In the genomic region with DNA sequence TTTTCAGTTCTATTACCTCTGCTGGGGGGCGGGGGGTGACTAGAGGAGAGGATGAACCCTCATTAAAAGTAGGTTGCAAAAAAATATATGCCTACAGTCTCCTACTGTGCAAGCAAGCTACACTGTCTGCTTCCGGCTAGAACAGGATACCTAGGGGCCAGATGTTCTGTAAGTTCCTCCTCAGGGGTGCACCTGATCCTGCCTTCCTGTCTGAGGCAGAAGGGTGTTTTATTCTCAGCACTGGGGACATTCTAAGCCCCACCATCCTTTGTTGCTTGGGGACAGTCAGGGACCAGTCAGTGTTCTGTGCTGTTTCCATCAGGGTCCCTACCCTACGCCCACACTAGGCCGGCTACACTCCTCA, we compare ENCODE assay signal across 18 mouse cellular contexts.
DNase-seq lines count a peak whose midpoint lies in the region; ATAC-seq and TF ChIP-seq lines count a peak whose summit lies in the region.
"Had no signal": no experiment of that assay in that cellular context is flagged by ENCODE, and none has a peak within 500 bp of the region (broad histone marks: within the 10 kb centered on the region; RNA-seq: fewer than 3 reads in every experiment).

No protein-coding gene starts in this region.

- peak; percentile 20; the same call in 1 of the 2 replicates for ATAC-seq in forebrain, postnatal 0 days
- ATAC-seq in forebrain, embryonic 12.5 days (ENCODE audit: low FRiP score) = no peak
- ATAC-seq in midbrain, embryonic 11.5 days (ENCODE audit: low FRiP score) = 0 out of 2 replicates have a peak, but pooled peaks have one; percentile 30
- ATAC-seq in midbrain, postnatal 0 days (ENCODE audit: low FRiP score) = no peak
- ATAC-seq in liver, embryonic 12.5 days = peak; percentile 33; the same call in 1 of the 2 replicates
- ATAC-seq in stomach, postnatal 0 days (ENCODE audit: low FRiP score, low TSS enrichment) = peak; percentile 48

- TF ChIP-seq EP300 in stomach, postnatal 0 days (optimal IDR thresholded peaks at IDR 0.05) = no peak

- no peaks in the 10 kb centered on the region for H3K9me3 ChIP-seq in forebrain, postnatal 0 days (ENCODE audit: low read length)
- H3K9me3 ChIP-seq in forebrain, embryonic 12.5 days = no peaks in the 10 kb centered on the region
- no peaks in the 10 kb centered on the region for H3K9me3 ChIP-seq in midbrain, embryonic 11.5 days (ENCODE audit: control insufficient read depth, low read length)
- no peaks in the 10 kb centered on the region for H3K9me3 ChIP-seq in midbrain, postnatal 0 days (ENCODE audit: low read length)
- no peaks in the 10 kb centered on the region for H3K9me3 ChIP-seq in liver, embryonic 12.5 days (replicated peaks)
- no peaks in the 10 kb centered on the region for H3K9me3 ChIP-seq in stomach, postnatal 0 days (ENCODE audit: control insufficient read depth, low read length)
- H3K9me3 ChIP-seq: limb, embryonic 15.5 days; midbrain, embryonic 13.5 days; neural tube, embryonic 15.5 days had no signal

- WGBS in forebrain, postnatal 0 days = 82% methylated on average over 4 of the region's 4 CpGs
- WGBS in forebrain, embryonic 12.5 days = 85% methylated on average over 4 of the region's 4 CpGs
- WGBS in midbrain, embryonic 11.5 days = 80% methylated on average over 4 of the region's 4 CpGs
- WGBS in midbrain, postnatal 0 days = 81% methylated on average over 4 of the region's 4 CpGs
- 74% methylated on average over 4 of the region's 4 CpGs for WGBS in liver, embryonic 12.5 days (ENCODE audit: insufficient replicate concordance)
- WGBS in stomach, postnatal 0 days = 68% methylated on average over 4 of the region's 4 CpGs

- H3K36me3 ChIP-seq in forebrain, postnatal 0 days (ENCODE audit: insufficient read depth) = no peaks in the 10 kb centered on the region
- no peaks in the 10 kb centered on the region for H3K36me3 ChIP-seq in forebrain, embryonic 12.5 days (replicated peaks)
- no peaks in the 10 kb centered on the region for H3K36me3 ChIP-seq in midbrain, embryonic 11.5 days (ENCODE audit: control insufficient read depth, insufficient read depth, low read length)
- no peaks in the 10 kb centered on the region for H3K36me3 ChIP-seq in midbrain, postnatal 0 days (ENCODE audit: insufficient read depth, low read length)
- no peaks in the 10 kb centered on the region for H3K36me3 ChIP-seq in liver, embryonic 12.5 days
- no peaks in the 10 kb centered on the region for H3K36me3 ChIP-seq in stomach, postnatal 0 days (ENCODE audit: control insufficient read depth, insufficient read depth, low read length)
- H3K36me3 ChIP-seq: limb, embryonic 15.5 days; midbrain, embryonic 13.5 days; neural tube, embryonic 15.5 days had no signal

- H3K27me3 ChIP-seq in forebrain, postnatal 0 days (ENCODE audit: insufficient read depth, low read length) = no peaks in the 10 kb centered on the region; the same call in 1 of the 2 replicates
- 0 out of 2 replicates have a peak, but pooled peaks cover 4% of the 10 kb centered on the region for H3K27me3 ChIP-seq in forebrain, embryonic 12.5 days
- H3K27me3 ChIP-seq in midbrain, embryonic 11.5 days (ENCODE audit: control insufficient read depth, insufficient read depth, low read length) = no peaks in the 10 kb centered on the region
- peaks cover 4% of the 10 kb centered on the region; the same call in 1 of the 2 replicates for H3K27me3 ChIP-seq in midbrain, postnatal 0 days (ENCODE audit: insufficient read depth, low read length)
- no peaks in the 10 kb centered on the region for H3K27me3 ChIP-seq in liver, embryonic 12.5 days (replicated peaks)
- no peaks in the 10 kb centered on the region for H3K27me3 ChIP-seq in stomach, postnatal 0 days (ENCODE audit: control insufficient read depth, insufficient read depth, low read length)
- H3K27me3 ChIP-seq: limb, embryonic 15.5 days; midbrain, embryonic 13.5 days had no signal

- DNase-seq in forebrain, postnatal 0 days = no peak
- DNase-seq in midbrain, embryonic 11.5 days (ENCODE audit: low spot score, missing footprints) = no peak
- no peak for DNase-seq in midbrain, postnatal 0 days (ENCODE audit: low spot score)
- DNase-seq in stomach, postnatal 0 days (ENCODE audit: low spot score) = no peak
- DNase-seq in spleen, adult 18-20 months = no peak
- no peak for DNase-seq in cerebellum, adult 11-12 months
- DNase-seq: adrenal gland, postnatal 10 days; cerebellum, adult 2 months; gastrocnemius, postnatal 10 days; kidney, adult 18-20 months had no signal

- no peak overlapping the region for H3K4me2 ChIP-seq in forebrain, postnatal 0 days (ENCODE audit: low read depth)
- no peak overlapping the region for H3K4me2 ChIP-seq in forebrain, embryonic 12.5 days
- no peak overlapping the region for H3K4me2 ChIP-seq in midbrain, embryonic 11.5 days
- H3K4me2 ChIP-seq in midbrain, postnatal 0 days (ENCODE audit: low read depth, low read length, poor library complexity, severe bottlenecking) = no peak overlapping the region
- H3K4me2 ChIP-seq in liver, embryonic 12.5 days = no peak overlapping the region
- no peak overlapping the region for H3K4me2 ChIP-seq in stomach, postnatal 0 days (replicated peaks; ENCODE audit: low read depth)
- H3K4me2 ChIP-seq: hindbrain, embryonic 14.5 days; limb, embryonic 15.5 days; midbrain, embryonic 13.5 days; neural tube, embryonic 15.5 days had no signal

- no peak for TF ChIP-seq CTCF in forebrain, postnatal 0 days (IDR thresholded peaks at IDR 0.05; ENCODE audit: low read depth)
- TF ChIP-seq CTCF in midbrain, postnatal 0 days (IDR thresholded peaks at IDR 0.05) = no peak
- TF ChIP-seq CTCF in stomach, postnatal 0 days (IDR thresholded peaks at IDR 0.05; ENCODE audit: low read depth) = no peak

- H3K4me3 ChIP-seq in forebrain, postnatal 0 days (ENCODE audit: low read depth, low read length) = no peak overlapping the region
- H3K4me3 ChIP-seq in forebrain, embryonic 12.5 days (replicated peaks) = no peak overlapping the region
- H3K4me3 ChIP-seq in midbrain, embryonic 11.5 days (ENCODE audit: low read depth, low read length) = no peak overlapping the region
- H3K4me3 ChIP-seq in midbrain, postnatal 0 days (ENCODE audit: low read depth, low read length) = no peak overlapping the region
- no peak overlapping the region for H3K4me3 ChIP-seq in liver, embryonic 12.5 days
- no peak overlapping the region for H3K4me3 ChIP-seq in stomach, postnatal 0 days (ENCODE audit: low read depth, low read length)
- H3K4me3 ChIP-seq: heart, adult 2 months; limb, embryonic 15.5 days; midbrain, embryonic 13.5 days; myocyte; neural tube, embryonic 15.5 days had no signal

- no peaks in the 10 kb centered on the region for H3K4me1 ChIP-seq in forebrain, postnatal 0 days (ENCODE audit: insufficient read depth)
- H3K4me1 ChIP-seq in forebrain, embryonic 12.5 days = peaks cover 5% of the 10 kb centered on the region; the same call in 1 of the 2 replicates
- H3K4me1 ChIP-seq in midbrain, embryonic 11.5 days (ENCODE audit: control insufficient read depth, insufficient read depth, low read length) = no peaks in the 10 kb centered on the region
- H3K4me1 ChIP-seq in midbrain, postnatal 0 days (ENCODE audit: insufficient read depth, low read length) = no peaks in the 10 kb centered on the region
- H3K4me1 ChIP-seq in liver, embryonic 12.5 days = peaks cover 18% of the 10 kb centered on the region; the same call in 1 of the 2 replicates
- H3K4me1 ChIP-seq in stomach, postnatal 0 days (replicated peaks; ENCODE audit: control insufficient read depth, insufficient read depth) = no peaks in the 10 kb centered on the region

- H3K27ac ChIP-seq in forebrain, postnatal 0 days (ENCODE audit: low read depth, low read length) = no peak overlapping the region
- H3K27ac ChIP-seq in forebrain, embryonic 12.5 days = no peak overlapping the region
- H3K27ac ChIP-seq in midbrain, embryonic 11.5 days (ENCODE audit: low read depth, low read length) = no peak overlapping the region
- H3K27ac ChIP-seq in midbrain, postnatal 0 days (ENCODE audit: low read depth, low read length) = no peak overlapping the region
- no peak overlapping the region for H3K27ac ChIP-seq in liver, embryonic 12.5 days
- no peak overlapping the region for H3K27ac ChIP-seq in stomach, postnatal 0 days (replicated peaks)
- H3K27ac ChIP-seq: heart, adult 2 months; hindbrain, embryonic 14.5 days; limb, embryonic 15.5 days; midbrain, embryonic 13.5 days; neural tube, embryonic 15.5 days had no signal

- H3K9ac ChIP-seq in forebrain, postnatal 0 days = no peak overlapping the region
- no peak overlapping the region for H3K9ac ChIP-seq in forebrain, embryonic 12.5 days
- H3K9ac ChIP-seq in midbrain, embryonic 11.5 days (ENCODE audit: low read length) = no peak overlapping the region
- no peak overlapping the region for H3K9ac ChIP-seq in midbrain, postnatal 0 days (replicated peaks; ENCODE audit: low read length, poor library complexity, severe bottlenecking)
- no peak overlapping the region for H3K9ac ChIP-seq in liver, embryonic 12.5 days
- H3K9ac ChIP-seq in stomach, postnatal 0 days (ENCODE audit: low read length) = no peak overlapping the region
- H3K9ac ChIP-seq: hindbrain, embryonic 14.5 days; limb, embryonic 15.5 days; midbrain, embryonic 13.5 days; neural tube, embryonic 15.5 days had no signal

Comparison
In these comparisons a context has a peak if more than half of its experiments do, and no peak if none do; other contexts are left out.
1. ATAC-seq: peak in forebrain, postnatal 0 days (single experiment), midbrain, embryonic 11.5 days (single experiment), liver, embryonic 12.5 days (single experiment) and stomach, postnatal 0 days (single experiment); none in forebrain, embryonic 12.5 days (single experiment) and midbrain, postnatal 0 days (single experiment).